Mouse (Mus musculus): ENCODE data around the gene Pafah2.

Pafah2 gene

DNA sequence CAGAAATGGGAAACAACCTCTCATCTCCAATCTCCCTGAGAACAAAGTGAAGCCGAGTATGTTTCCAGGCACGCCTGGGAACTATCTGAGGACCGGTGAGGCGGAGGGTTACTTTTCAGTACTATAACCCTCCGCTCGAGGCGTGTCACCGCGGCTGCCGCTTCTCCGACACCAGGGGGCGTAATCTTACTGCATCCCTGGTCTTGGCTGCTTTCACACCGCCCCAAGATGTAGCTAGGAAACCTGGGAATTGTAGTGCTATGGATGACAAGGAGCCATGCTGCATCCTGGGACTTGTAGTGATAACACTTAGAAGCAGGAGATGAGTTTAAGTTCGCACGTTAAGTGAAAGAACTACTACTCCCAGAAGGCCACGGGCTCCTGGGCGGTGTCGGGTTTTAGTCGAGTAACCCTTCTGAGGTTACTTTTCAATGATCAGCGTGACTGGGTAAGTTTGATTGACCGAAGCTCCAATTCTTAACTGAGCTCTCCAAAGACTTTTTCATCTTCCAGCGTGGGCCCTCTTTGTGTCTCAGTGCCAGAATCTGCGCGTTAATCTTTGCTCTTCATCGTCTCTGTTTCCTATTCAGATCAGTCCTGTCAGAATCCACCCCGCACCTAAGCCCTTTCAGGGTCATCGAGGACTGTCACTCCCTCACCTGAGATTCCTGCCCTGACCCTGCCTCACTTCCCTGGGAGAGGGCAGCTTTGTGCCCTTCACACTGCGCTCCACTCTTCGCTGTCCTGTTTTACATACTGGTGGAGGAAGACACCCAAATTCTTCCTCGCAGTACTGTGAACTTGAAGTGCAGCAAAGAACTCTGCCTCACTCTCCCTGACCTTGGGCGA lies at the start of gene Pafah2:
Gene Pafah2, plus strand, starts transcription at position 344 of the 849 bp plus-strand sequence.
- TF ChIP-seq GATA4 (IDR thresholded peaks at IDR 0.05; ENCODE audit: insufficient replicate concordance, low read length) = no peak

DNA sequence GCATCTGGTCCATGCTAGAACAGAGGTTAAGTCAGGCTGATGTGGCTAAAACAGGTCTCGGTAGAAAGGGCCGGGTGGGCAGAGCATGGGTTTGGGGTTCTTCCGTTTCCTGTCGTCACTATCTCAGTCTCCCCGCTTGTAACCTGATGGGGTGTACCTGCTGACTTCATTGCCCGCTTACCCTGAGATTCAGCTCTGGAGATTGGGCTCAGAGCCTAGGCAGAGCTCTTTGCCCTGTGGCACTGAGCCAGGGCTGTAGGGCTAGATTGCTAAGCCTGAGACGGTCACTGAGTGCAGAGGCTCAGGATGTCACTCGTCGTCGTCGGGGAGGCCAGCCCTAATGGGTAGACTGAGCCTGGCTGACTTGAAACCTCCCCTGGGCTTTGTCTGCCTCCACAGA lies 48.0 kb upstream of the Pafah2 start:
- no peak for TF ChIP-seq GATA4 (IDR thresholded peaks at IDR 0.05; ENCODE audit: insufficient replicate concordance, low read length)

- TF ChIP-seq GATA4 (IDR thresholded peaks at IDR 0.05; ENCODE audit: insufficient replicate concordance, low read length) = no peak
Measured at GRCm38 (mm10) chr4:134348545-134348944, 47.6 kb upstream of the Pafah2 start.

- no peak for TF ChIP-seq GATA4 (IDR thresholded peaks at IDR 0.05; ENCODE audit: insufficient replicate concordance, low read length)
Measured at GRCm38 (mm10) chr4:134349829-134350228, 46.3 kb upstream of the Pafah2 start.

DNA sequence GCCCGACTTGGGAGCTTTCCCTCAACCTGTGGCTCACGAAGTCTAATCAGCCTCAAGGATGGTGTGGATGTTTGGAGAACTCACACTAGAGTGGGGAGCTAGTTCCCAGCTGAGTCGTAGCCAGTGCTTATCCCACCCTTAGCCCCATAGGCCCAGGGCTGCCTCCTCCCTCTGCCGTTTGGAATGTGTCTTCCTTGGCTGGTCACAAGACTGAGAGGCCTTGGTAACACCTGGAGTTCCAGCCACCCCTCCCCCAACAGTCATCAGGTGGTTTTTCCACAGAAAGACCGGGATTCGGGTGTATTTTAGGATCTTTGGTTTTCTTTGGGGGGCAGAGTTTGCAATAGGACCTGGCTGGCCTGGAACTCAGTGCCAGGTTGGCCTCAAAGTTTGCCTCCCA lies 45.5 kb upstream of the Pafah2 start:
- no peak for TF ChIP-seq GATA4 (IDR thresholded peaks at IDR 0.05; ENCODE audit: insufficient replicate concordance, low read length)

- no peak for TF ChIP-seq GATA4 (IDR thresholded peaks at IDR 0.05; ENCODE audit: insufficient replicate concordance, low read length)
Measured at GRCm38 (mm10) chr4:134351329-134352260, 44.5 kb upstream of the Pafah2 start.

GRCm38 (mm10) chr4:134352261-134352707 lies 43.8 kb upstream of the Pafah2 start:
- TF ChIP-seq GATA4 (IDR thresholded peaks at IDR 0.05; ENCODE audit: insufficient replicate concordance, low read length) = no peak

DNA sequence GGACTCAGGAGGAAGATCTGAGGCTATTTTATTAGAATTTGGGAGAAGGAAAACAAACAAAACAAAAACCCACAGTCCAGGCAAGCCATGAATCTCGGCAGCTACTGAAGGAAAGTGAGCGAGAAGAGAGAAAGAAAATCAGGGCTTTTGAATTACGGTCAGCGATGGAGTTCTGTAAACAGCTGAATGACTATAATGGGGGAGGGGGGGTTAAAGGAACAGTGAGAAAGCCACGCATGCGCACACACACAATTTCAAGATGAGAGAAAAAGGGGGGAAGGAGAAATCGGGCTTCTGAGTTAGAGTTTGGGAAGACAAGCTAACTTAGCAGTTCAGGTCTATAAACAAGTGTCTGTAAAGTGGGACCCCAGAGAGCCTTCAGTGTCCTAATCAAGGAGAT lies 43.2 kb upstream of the Pafah2 start:
- TF ChIP-seq GATA4 (IDR thresholded peaks at IDR 0.05; ENCODE audit: insufficient replicate concordance, low read length) = no peak

DNA sequence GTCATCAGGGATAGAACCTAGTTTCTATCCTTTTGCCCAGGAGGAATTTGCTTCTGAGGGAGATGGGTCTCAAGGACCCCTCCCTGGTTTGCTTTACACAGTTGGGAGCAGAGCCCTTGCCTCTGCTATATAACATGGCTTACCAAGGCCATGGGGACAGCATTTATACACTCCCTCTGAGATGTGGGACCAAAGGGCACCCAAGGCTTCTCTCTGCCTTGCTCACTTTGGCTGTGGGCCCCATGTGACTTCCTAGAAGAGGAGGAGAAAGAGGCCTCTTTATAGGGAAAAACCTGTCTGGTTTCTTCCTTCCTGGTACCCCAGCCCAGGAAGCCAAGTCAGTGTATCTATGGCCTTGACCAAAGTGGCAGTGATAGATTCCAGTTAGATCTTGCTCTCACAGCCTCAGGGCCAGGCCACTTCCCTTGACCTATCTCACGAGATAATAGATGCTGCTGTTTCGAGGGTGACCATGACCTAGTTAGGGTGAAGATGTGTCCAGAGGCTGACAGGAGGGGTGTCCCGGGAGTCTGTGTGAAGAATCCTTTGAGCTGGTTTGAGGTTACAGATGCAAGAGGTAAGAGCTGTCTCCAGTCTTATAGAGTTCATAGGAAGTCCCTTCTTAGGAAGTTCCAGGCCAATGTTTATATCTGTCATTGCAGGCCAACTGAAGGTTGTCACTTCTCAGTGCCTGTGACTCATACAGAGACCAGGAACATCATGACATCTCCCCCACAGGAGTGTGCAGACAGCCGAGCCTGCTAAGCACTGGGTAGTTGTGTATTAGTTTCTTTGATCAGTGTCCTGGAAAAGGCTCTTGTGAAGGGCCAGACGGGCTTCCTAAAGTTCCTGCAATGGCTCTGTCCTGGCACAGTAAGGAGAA lies 42.4 kb upstream of the Pafah2 start:
- no peak for TF ChIP-seq GATA4 (IDR thresholded peaks at IDR 0.05; ENCODE audit: insufficient replicate concordance, low read length)

DNA sequence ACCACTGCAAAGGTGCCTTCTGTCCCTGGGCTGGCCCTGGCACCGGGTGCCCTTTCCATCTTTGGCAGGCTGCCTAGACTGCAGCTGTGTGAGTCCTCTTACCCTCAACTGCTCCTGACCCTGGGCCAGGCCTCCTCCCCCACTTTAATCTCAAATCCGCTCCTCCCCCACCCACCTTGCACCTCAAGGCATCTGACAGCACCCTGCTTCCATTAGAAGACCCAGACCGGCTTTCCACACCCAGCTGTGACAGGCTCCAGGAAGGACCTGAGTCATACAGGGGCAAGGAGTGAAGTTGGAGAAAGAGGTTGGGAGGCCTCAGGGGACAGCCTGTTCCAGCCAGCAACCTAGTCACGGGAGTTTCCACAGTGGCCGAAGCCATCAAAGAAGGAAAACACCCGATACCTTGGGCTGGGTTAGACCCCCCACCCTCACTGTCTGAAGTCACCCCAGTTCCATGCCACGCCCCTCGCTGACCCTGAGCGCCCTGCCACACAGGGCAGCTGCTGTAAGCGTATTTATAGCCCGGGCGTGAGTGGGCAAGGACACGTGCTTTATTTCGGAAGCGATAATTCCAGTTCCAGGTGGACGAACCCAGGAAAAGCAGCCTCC lies 40.2 kb upstream of the Pafah2 start:
- no peak for TF ChIP-seq GATA4 (IDR thresholded peaks at IDR 0.05; ENCODE audit: insufficient replicate concordance, low read length)

DNA sequence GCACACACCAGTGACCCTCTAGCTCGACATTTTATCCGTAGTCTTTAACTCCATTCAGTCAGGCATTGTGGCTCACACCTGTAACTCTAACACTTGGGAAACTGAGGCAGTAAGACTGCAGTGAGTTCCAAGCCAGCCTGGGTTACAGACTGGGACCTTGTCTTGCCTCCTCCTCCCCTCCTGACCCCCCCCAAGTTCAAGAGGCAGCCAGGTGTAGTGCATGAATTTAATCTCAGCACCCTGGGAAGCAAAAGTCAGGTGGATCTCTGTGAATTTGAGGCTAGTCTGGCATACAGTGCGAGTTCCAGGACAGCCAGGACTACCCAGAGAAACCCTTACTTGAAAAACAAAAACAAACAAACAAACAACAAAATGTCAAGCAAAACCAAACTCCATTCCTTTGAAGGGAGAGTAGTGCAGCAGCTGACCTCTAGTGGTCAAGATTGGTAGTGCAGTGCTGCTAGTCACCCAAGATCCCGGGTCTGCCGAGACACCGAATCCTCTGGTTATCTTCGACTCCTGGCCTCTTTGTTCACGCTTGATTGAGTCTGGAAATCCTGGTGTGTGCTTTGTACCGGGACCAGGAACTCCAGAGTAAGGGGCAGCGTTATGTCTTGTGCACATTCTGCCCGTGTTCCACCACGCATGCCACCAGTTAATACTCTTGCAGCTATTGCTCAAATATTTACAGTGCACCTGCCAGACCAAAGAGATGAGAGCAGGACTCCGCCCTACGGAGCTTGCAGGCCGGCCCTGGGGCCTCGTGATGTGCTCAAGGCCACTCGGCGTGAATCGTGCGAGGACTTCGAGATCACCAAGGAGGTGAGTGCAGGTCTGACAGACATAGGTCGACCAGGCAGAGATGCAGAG lies 39.3 kb upstream of the Pafah2 start:
- TF ChIP-seq GATA4 (IDR thresholded peaks at IDR 0.05; ENCODE audit: insufficient replicate concordance, low read length) = no peak

GRCm38 (mm10) chr4:134357461-134357771 lies 38.7 kb upstream of the Pafah2 start:
- TF ChIP-seq GATA4 (IDR thresholded peaks at IDR 0.05; ENCODE audit: insufficient replicate concordance, low read length) = no peak

DNA sequence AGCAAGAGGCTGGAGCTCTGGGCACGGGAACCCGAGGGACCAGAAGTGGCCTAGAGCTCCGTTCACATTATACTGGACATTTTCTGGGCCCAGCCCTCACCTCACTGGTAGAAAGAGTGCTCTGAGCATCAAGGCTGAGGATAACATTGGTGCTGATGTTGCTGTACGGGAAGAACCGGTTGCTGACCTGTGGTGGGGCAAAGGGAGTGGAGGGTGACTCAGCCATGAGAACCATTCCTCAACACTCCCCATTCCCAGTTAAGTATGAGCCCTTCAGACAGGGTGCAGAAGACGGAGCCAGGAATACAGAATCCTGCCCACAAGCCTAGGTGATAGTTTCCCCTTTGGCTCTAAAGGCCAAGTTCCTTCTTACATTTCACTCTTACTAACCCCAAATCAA lies 36.5 kb upstream of the Pafah2 start:
- no peak for TF ChIP-seq GATA4 (IDR thresholded peaks at IDR 0.05; ENCODE audit: insufficient replicate concordance, low read length)

GRCm38 (mm10) chr4:134361215-134361614 lies 34.9 kb upstream of the Pafah2 start:
- no peak for TF ChIP-seq GATA4 (IDR thresholded peaks at IDR 0.05; ENCODE audit: insufficient replicate concordance, low read length)

Data from liver, adult (tissue).